Mouse (Mus musculus): ENCODE data around the gene Vmn2r35.
"Not testable (repeated sequence)": the region's sequence is repeated elsewhere in the genome, so short reads cannot be mapped to it uniquely, and the experiment has no call there.

Vmn2r35 gene

GRCm38 (mm10) chr7:7819767-7820166, at the start of gene Vmn2r35:
TSS of gene Vmn2r35 (minus strand) at chr7:7819867.
- DNase-seq (ENCODE audit: inconsistent age in 2 of 2, low spot score in 1 of 2) = not testable (repeated sequence)

- peak in 1 of 2 experiments; percentile 14 for DNase-seq (ENCODE audit: inconsistent age in 2 of 2, low spot score in 1 of 2)
Measured at GRCm38 (mm10) chr7:7794196-7794595, 25.5 kb downstream of the Vmn2r35 start.
